Mouse (Mus musculus): ENCODE measurements around the gene Cacna2d3.

GRCm38 (mm10) chr14:29575551-29575950 is 146.1 kb downstream of the Cacna2d3 start:
- no peak for TF ChIP-seq POLR2A (IDR thresholded peaks at IDR 0.05; ENCODE audit: control insufficient read depth, low read depth, low read length)
- no peak for TF ChIP-seq CTCF (IDR thresholded peaks at IDR 0.05; ENCODE audit: control insufficient read depth, insufficient read depth, insufficient replicate concordance, low read depth, low read length)

All from testis, adult 2 months (tissue).